Mouse (Mus musculus): Measurements from ENCODE around the gene Dpm2.

DNA sequence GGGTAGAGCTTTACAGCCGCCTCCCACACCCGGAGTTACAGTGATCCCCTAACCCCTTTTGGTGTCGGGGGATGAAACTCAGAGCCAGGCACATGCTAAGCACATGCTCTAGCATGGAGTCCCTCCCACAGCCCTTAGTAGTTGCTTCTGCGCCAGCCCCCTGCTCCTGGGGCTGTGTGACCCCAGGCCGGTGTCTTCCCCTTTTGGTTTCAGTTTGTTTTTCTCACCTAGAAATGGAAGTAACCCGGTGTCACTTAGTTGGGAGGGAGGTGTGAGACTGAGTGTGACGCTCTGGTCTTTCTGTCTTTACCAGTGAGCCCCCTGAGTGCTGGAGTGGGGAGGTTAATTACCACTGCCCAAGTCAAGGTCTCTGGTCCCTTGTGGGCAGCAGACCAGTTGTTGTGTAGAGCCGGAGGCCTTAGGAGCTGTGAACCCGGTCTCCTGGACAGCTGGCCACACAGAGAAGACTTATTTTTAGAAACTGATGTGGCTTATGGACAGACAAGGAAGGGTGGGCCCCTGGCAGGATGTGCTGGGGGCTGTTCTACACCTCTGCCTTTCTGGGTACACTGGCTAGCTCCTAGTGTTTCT is 17.2 kb downstream of the Dpm2 start:
- TF ChIP-seq POLR2A (IDR thresholded peaks at IDR 0.05; ENCODE audit: extremely low read depth, insufficient read depth, low read length), result no peak
- no peak for TF ChIP-seq CTCF (IDR thresholded peaks at IDR 0.05; ENCODE audit: extremely low read depth, insufficient read depth, low read length)

Measured in cortical plate, adult 2 months (tissue).